ENCODE assay signal across 20 mouse cellular contexts in genomic region chr15:74219287-74219686, GRCm38 (mm10).
DNase-seq lines count a peak whose midpoint lies in the region; ATAC-seq lines count a peak whose summit lies in the region.
"Had no signal": no experiment of that assay in that cellular context is flagged by ENCODE, and none has a peak within 500 bp of the region (broad histone marks: within the 10 kb centered on the region; RNA-seq: fewer than 3 reads in every experiment).

No protein-coding gene starts in this region.

- intact Hi-C loops in left cerebral cortex, postnatal 36 days (cut with DNase I), result no loop called here
- intact Hi-C loops in left cerebral cortex, postnatal 4 days (cut with DNase I), result no loop called here

- ATAC-seq in frontal cortex, adult (ENCODE audit: low TSS enrichment), result peak; percentile 67
- ATAC-seq: activated CD4-positive, CD25-positive, alpha-beta regulatory T cell, adult 4 months; forebrain, embryonic 14.5 days; forebrain, postnatal 0 days had no signal

- no peak for DNase-seq in frontal cortex, postnatal 14 days (ENCODE audit: low spot score in 2 of 2)
- DNase-seq in left cerebral cortex, postnatal 36 days (ENCODE audit: low spot score in 2 of 2), result peak; percentile 19 to 26
- DNase-seq in left cerebral cortex, postnatal 4 days, result no peak
- DNase-seq in right cerebral cortex, adult 18-20 months, result peak; percentile 41
- no peak for DNase-seq in right cerebral cortex, postnatal 4 days
- DNase-seq in ovary, adult 18-20 months (ENCODE audit: low spot score), result no peak
- DNase-seq: adrenal gland, adult 8-10 months; adrenal gland, postnatal 25 days; cerebellum, adult 18-20 months; cerebellum, adult 9-11 months; cerebellum, postnatal 25 days; forebrain, postnatal 0 days; gastrocnemius, postnatal 10 days; gastrocnemius, postnatal 36 days; heart, adult 2 months; heart, postnatal 14 days; heart, postnatal 4 days had no signal

Comparison
In these comparisons a context has a peak if more than half of its experiments do, and no peak if none do; other contexts are left out.
1. DNase-seq: peak in left cerebral cortex, postnatal 36 days (2 of 2) and right cerebral cortex, adult 18-20 months (single experiment); none in frontal cortex, postnatal 14 days (0 of 2), left cerebral cortex, postnatal 4 days (single experiment), right cerebral cortex, postnatal 4 days (single experiment) and ovary, adult 18-20 months (single experiment).